Mouse (Mus musculus) liver, adult 2 months (tissue): ENCODE data around the gene Gm10272.

Experiments
- CTCF ChIP-seq: fragments of 200-500 bp; IDR thresholded peaks from 2 replicates; pipeline ENCODE4 v1.5.1; 2011; ENCODE audit warnings: low read depth, low read length, control low read depth
- POLR2A ChIP-seq: fragments of 200-500 bp; IDR thresholded peaks from 2 replicates; pipeline ENCODE4 v1.6.1; 2011; ENCODE audit warnings: low read length, control low read depth; ENCODE audit not compliant: insufficient read depth; ENCODE audit errors: extremely low read depth

GRCm38 (mm10) chr10:77677562-77677961, 28.9 kb upstream of the Gm10272 start:
- no peak for TF ChIP-seq POLR2A
- no peak for TF ChIP-seq CTCF
